Mouse (Mus musculus) layer of hippocampus, adult 2 months (tissue): ENCODE results near the gene Slc46a3. TPM values are rescaled to one million over a fixed set of nuclear protein-coding genes. Genes with fewer than 3 reads are reported as not detected.
A peak's percentile ranks its signal among the peaks of the same experiment; 100 is the strongest.
"Not testable (repeated sequence)": the region's sequence is repeated elsewhere in the genome, so short reads cannot be mapped to it uniquely, and the experiment has no call there.

Experiments used
- DNase-seq, 2 experiments: peaks; one replicate each; pipeline ENCODE4 v3.0.0; 2022; ENCODE audit warnings: low spot score in 2 of 2
- H3K27ac ChIP-seq: fragments of 200-600 bp; 2 replicates; pipeline ENCODE4 v1.8.1; 2022
- H3K4me3 ChIP-seq: fragments of 200-600 bp; 2 replicates; pipeline ENCODE4 v1.8.1; 2022; ENCODE audit warnings: mild to moderate bottlenecking
- CTCF ChIP-seq: fragments of 200-600 bp; conservative IDR thresholded peaks from 2 replicates; pipeline ENCODE4 v1.8.1; 2022; ENCODE audit warnings: antibody characterized with exemption, mild to moderate bottlenecking, moderate library complexity
- total RNA-seq, 2 experiments: library from RNA; stranded (reverse); gene quantifications; 2 replicates each; pipeline ENCODE4 v1.2.3; 2021

The Slc46a3 gene
- total RNA-seq, 2 experiments from 2014 or later = 7.7 to 8.0 TPM

DNA sequence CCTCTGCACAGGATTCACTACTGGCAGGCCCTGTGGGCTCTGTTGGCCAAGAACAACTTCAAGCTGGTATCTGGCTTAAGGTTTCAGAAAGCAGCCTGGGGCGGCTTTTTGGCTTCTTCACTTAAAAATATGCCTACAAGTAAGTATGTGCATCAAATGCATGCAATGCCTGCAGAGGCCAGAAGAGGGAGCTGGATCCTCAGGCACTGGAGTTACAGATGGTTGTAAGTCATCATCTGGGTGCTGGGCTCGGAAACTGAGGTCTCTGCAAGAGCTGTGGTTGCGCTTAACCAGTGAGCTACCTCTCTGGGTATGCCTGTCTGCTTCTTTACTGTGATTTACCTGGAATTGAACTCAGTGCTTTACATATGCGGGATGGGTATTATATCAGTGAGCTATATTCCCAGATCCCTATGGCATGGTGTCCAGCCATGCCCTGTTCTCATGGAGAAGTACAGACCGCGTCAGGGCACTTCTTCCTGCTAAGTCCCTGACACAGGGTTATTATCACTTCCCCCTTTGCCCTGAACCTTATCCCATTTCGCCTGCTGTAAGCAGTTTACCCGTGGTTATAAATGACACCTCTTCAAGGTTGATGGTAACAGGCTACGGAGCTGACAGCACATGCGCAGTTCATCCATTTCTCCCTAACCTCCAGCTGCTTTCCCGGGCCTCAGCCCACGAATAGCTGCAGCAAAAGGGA is 16.3 kb upstream of the Slc46a3 start:
- peak; percentile 51 for TF ChIP-seq CTCF
- no peak overlapping the region for H3K27ac ChIP-seq
- DNase-seq = no peak
- H3K4me3 ChIP-seq = no peak overlapping the region

DNA sequence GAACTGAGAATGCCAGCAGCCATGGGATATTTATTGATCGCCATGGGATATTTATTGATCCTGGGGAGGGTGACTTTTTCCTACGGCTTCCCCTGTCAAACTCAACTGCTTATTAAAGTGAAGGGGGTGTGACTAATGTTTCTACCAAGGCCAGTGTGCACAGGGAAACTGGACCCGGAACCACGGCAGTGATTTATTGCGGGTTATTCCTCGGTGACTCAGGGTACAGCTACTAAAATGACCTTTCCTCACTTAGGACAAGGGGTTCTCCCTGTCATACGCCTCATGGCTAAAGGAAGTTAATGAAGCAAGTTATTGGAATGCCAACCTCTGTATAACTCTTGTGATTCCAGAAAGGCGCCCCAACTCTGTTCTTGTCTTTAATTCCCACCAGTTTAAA is 13.2 kb upstream of the Slc46a3 start:
- H3K4me3 ChIP-seq = no peak overlapping the region
- DNase-seq = no peak
- no peak overlapping the region for H3K27ac ChIP-seq
- TF ChIP-seq CTCF = no peak

DNA sequence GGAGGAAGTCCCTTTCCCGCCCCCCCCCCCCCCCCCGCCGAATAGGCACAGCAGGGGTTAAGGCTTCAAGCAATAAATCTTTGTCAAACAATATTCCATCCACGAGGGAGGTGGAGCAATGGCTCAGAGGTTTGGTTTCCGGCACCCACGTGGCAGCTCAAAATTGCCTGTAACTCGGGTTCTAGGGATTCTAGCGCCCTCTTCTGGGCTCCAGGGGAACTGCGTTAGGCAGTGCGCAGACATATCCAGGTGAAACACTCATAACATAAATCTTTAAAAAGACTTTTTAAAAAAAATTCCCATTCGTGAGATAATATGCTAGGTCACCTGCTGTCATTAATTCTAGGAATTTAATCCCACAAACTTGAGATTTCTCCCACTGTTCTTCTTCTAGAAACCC is 12.5 kb upstream of the Slc46a3 start:
- Histone ChIP-seq H3K4me3 (no peak overlapping the region), H3K27ac (no peak overlapping the region)
- DNase-seq = no peak
- peak; percentile 61 for TF ChIP-seq CTCF

DNA sequence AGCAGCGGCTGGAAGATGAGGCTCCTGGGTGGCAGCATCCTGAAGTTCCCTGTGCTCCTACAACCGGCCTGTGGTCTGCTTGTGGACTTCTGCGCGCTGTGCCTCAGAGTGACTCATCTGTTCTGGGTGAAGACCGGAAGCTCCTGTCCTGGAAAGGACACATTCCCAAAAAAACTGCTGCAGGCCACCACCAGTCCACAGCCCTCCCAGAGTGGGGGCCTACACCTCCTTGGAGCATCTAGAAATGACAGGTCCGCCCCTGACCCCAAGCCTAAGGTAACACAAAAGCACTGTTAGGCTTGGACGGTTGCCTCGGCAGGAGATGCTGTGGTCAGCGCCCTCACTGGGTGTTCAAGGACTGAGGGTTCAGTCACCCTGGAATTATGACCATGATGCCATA is 8.6 kb upstream of the Slc46a3 start:
- no peak for DNase-seq
- H3K27ac ChIP-seq = no peak overlapping the region
- no peak for TF ChIP-seq CTCF
- H3K4me3 ChIP-seq = no peak overlapping the region

DNA sequence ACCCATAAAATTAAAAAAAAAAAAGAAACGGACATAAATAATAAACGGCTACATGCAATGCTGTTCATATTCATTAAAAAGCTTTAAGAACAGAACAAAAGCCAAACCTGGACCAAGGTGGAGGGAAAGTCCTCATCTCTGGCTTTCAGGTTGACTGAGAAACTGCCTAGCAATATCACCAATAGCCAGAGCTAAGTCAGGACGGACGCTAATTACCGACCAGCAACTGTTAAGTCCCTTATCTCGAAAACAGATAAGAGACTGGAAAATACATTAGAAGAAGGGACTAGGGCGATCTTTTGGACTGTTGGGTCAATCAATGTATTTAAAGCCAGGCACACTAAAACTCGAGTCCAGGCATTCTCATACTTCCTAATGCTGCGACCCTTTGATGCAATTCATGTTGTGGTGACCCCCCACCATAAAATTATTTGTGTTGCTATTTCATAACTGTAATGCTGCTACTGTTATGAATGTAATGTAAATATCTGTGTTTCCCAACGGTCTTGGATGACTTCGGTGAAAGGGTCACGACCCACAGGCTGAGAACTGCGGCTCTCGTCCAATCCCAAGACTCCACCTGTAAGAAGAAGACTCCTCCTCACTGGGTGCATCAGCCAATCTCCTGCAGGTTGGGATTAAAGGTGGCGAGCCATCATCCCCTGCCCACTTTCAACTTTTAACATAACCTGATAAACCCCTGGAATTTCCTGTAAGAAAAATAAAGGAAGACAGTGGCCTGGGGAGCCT is 7.6 kb upstream of the Slc46a3 start:
- TF ChIP-seq CTCF = no peak
- Histone ChIP-seq H3K4me3 (no peak overlapping the region), H3K27ac (no peak overlapping the region)
- no peak for DNase-seq

DNA sequence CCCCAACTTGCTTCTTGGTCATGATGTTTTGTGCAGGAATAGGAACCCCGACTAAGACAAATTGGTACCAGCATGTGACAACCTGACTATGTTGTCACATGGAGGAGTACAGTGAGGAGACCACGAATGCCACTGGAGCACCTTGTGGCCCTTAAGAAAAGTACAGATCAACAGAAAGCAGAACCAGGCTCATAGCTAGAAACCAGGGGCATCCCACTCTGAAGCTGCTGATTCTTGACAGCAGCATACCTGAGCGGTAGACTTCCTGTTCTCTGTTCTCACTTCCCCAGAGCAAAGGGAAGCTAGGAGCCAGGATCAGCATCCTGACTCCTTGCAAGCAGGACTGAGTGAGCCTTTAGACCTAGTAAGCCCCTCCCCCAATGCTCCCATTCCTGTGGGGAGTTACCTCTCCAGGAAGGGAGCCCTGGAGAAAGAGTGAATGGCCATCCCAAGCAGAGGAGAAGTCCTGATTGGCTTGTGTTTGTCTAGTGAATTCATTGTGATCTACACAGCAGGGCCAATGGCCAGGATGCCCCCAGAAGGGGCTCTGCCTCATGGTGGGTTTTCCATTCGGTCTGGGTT is 4.4 kb upstream of the Slc46a3 start:
- no peak for DNase-seq
- H3K4me3 ChIP-seq = no peak overlapping the region
- TF ChIP-seq CTCF = no peak
- no peak overlapping the region for H3K27ac ChIP-seq

DNA sequence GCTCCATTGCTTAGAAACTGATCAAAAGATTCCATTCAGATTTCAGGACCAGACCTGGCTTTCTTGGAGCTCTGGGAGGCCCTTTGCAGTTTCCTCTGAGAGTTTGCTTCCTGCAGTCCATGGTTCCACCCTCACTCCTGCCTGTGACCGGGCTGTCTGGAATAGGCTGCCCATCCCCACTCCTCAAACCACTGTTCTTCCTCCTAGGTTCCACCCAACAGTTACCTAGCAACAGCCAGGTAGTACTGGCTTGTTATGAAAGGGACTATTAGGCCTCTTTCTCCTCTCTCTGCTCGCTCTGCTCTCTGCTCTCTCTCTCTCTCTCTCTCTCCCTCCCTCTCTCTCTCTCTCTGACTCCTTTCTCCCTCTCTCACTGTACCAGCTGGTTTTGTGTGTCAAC is 3.6 kb upstream of the Slc46a3 start:
- TF ChIP-seq CTCF = no peak
- H3K27ac ChIP-seq = no peak overlapping the region
- H3K4me3 ChIP-seq = no peak overlapping the region
- DNase-seq = no peak

DNA sequence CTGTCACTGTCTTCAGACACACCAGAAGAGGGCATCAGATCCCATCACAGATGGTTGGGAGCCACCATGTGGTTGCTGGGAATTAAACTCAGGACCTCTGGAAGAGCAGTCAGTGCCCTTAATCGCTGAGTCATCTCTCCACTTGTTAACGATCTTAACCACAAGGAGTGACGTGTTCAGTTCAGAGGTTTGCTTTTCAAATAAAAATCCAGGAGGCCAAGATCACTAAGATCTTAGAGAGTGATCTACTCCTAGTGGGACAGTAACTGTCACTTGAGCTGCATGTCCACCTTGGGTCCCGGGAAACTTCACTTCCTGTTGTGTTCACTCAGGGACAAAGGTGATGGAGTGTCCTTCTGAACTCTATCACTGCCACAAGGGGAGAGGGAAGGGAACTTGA is 1.9 kb upstream of the Slc46a3 start:
- H3K27ac ChIP-seq, H3K4me3 ChIP-seq, DNase-seq: not testable (repeated sequence)

DNA sequence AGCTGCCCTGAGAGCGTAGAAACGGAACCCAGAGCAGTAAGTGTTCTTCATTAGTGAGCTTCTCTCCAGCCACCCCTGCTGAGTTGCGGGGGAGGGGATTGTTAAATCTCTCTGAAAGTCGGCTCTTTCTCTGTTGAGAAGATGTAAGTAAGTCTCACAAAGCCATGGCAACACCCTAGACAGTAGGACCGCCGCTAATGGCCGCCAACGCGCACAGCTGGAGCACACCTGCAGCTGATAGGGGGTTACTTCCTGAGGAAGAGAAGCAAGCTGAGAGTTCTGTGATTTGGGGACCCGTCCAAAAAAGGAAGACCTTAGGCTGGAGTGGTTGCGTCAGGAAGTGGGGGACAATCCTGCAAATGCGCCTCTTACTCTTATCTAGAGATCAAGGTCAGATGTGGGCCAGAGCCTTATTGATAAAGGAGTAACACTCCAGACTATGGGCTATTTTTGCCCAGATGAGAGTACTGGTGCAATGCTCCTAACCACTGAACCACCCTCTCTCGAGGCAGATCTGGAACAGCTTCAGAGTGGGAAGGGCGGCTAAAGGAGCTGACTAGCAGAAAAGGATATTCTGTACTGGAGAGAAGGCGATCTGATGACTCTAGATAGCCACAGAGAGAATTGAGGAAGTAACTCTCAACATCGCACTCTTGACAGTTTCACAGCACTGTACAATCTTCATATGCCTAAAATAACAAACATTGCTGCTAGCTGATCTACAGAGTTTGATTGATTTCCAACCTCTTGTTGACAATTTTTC is 1.0 kb upstream of the Slc46a3 start:
- peak overlapping the region; percentile 66 for H3K4me3 ChIP-seq
- H3K27ac ChIP-seq = peak overlapping the region; percentile 65
- no peak for DNase-seq
- no peak for TF ChIP-seq CTCF

DNA sequence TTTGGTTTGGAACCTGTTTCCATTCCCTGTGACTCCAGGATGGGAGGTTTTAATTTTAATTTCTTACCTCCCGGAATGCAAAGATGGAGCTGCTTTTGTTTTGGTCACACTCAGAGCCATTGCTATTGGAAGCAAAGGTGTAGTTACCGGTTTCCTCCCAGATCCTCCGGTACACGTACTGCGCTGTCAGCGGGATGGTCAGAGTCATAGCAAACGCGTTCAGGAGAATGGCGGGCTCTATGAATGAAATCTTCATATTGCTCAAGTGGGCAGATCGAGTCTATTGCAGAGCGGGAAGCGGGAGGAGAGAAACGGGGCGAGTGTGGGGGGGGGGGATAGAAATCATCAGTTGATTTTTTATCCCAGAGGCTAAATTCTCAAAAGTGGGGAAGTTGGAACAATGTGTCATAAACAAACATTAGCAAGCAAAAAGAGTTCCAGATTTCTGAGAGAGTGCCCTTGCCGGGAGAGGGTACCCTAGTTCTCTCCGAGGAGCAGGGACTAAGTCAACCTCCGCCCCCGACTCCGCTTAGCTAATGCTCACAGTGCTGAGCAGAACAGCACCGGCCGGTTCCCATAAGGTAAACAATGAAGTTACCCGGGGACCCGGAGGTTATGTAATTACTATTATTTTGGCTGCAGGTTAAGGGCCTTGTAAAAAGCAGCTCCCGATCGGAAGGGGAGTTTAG is 705 bp downstream of the Slc46a3 start:
- DNase-seq = no peak
- Histone ChIP-seq H3K4me3 (peak overlapping the region; percentile 66), H3K27ac (peak overlapping the region; percentile 88)
- no peak for TF ChIP-seq CTCF

DNA sequence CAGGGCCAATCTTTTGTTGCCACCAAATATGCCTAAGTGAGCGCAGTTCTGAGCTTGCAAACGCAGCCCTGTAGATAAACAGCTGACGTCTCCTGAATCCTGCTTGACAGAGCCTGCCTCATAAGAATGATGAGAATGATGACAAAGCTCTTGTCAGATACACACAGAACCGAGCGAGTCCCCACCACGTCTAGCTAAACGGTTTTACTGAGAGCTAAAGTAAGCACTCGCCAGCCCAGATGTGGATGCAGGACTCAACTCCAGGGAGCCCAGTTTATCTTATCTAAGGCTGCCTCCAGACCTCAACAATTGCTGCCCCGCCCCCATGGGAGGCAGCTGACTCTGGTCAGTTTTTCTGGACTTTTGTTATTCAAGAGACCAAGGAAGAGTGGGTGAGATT is 1.5 kb downstream of the Slc46a3 start:
- DNase-seq = no peak
- no peak for TF ChIP-seq CTCF
- no peak overlapping the region; the same call in 1 of the 2 replicates for H3K4me3 ChIP-seq
- H3K27ac ChIP-seq = no peak overlapping the region

DNA sequence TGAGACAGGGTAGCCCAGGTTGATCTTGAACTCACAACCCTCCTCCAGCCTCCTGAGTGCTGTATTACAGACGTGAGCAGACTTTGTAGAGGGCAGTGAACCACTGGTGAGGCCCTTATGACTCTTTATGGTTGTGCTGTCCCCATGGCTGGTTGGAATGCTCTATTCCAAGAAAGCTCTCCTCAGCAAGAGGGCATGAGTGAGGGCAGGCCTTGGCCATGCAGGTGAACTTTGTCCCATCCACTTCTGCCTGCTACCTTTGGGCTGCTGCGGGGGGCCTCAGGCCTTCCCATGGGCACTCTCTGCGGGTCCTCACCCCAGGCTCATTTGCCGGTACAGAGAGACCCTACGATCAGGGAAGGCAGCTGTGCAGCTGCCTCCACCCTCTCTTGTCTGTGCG is 1.9 kb downstream of the Slc46a3 start:
- no peak for TF ChIP-seq CTCF
- DNase-seq = no peak
- Histone ChIP-seq H3K27ac (no peak overlapping the region), H3K4me3 (no peak overlapping the region)
